Mouse (Mus musculus): ENCODE results near the gene Gm3667.
A peak's percentile ranks its signal among the peaks of the same experiment; 100 is the strongest.
"Not testable (repeated sequence)": the region's sequence is repeated elsewhere in the genome, so short reads cannot be mapped to it uniquely, and the experiment has no call there.

The Gm3667 gene

DNA sequence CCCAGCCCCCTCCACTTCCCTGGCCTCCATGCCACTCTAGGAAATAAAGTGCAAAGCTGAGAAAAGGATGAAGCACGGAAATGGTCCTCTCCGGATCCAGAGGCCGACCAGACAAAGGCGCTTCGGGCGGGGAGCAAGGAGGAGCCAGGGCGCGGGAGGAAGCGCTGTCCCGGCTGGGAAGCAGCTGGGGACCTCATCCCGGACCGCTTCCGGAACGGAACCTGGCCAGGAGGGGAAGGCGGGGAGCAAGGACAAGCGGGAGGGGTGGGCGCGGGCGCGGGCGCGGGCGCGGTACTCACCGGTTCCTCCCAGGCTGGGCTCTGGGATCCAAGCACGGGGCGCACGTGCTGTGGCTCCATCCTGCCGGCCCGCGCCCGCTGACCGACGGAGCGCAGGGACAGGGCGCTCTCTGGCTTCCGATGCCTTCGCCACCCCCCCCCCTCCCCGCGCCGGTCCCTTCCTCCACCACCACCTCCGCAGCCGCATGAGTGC, at the start of gene Gm3667:
TSS of gene Gm3667 (minus strand) at position 442 of the 492 bp plus-strand sequence.
- DNase-seq: peak; percentile 26

DNA sequence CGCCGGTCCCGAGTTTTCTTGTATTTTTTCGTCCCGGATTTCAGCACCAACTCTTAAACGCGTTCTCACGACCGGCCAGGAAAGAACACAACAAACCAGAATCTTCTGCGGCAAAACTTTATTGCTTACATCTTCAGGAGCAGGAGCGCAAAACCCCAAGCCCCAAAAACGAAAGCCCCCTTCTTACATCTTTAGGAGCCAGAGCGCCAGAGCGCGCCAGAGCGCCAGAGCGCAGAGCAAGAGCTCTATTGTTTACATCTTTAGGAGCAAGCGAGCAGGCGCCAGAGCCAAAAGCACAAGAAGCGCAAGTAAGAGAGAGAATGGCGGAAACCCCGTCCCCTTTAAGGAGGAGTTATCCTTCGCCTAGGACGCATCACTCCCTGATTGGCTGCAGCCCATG, 10.1 kb upstream of the Gm3667 start:
- DNase-seq: peak; percentile 11

DNA sequence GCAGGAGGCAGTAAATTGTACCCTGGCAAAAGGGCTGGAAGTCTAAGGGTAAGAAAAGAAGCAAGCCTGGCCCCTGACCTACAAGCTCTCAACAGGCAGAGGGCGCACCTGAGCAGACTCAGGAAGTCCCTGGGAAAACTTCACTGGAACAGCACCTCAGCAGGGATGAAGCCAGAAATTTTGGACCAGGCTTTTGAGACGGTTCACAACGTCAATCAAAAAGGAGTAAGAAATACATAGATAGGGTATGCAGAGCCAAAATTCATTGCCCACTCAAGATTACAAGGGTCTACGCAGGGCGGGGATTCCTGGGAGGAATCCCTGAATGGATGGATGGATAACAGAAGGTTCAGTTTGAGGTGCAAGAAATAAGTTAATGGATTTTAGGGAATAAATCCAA, 951 bp downstream of the Gm3667 start:
- DNase-seq: peak; percentile 4

DNA sequence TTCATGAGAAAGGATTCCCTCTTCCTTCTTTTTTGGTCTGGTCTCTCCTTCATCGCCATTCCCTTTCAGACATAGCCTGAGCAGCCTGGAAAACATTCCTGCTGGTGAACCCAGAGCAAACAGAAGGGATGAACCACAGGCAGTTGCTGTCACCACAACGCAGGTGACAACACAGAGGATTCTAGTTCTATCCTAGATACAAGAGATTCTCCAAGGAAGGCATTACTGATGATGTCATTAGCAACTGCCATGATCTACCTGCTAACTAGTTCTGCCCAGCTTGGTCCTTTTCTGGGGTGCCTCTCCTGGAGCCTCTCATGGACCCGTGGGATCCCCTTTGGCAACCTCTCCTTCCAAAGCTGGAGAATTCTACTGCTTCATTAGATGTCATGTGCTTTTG, 49.6 kb downstream of the Gm3667 start, which contains the start of gene Gm3642:
TSS of gene Gm3642 (minus strand) at position 101 of the 400 bp plus-strand sequence.
- DNase-seq: not testable (repeated sequence)

DNA sequence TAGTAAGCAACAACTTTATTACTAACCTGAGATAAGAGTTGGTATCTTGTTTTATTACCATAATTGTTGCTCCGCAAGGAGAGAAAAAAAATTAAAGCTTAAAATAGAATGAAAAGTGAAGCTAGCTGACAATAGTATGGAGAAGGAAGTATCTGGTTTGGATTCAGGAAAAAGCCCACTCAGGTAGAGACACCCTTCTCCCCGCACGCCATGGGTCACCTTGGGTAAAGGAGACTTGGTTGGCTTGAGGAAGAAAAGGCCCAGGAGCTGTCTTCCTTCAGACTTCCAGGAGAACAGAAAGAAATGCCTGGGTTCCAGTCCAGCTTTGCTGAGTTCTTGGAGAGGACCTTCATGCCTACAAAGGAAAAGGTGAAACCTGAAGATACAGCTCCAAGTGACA, 66.5 kb downstream of the Gm3667 start:
- not testable (repeated sequence) for DNase-seq

All from kidney, postnatal 10 days (tissue).